Mouse (Mus musculus) small intestine, adult 2 months (tissue): ENCODE data around the gene Vsig2.

Experiments
- CTCF ChIP-seq: fragments of 200-500 bp; IDR thresholded peaks from 2 replicates; pipeline ENCODE4 v1.5.1; 2012; ENCODE audit warnings: low read depth, mild to moderate bottlenecking, control low read depth, inconsistent platforms, low read length, moderate library complexity, mixed read lengths; ENCODE audit not compliant: insufficient replicate concordance, insufficient read length; ENCODE audit errors: extremely low read depth
- POLR2A ChIP-seq: fragments of 200-500 bp; IDR thresholded peaks from 2 replicates; pipeline ENCODE4 v1.6.1; 2012; ENCODE audit warnings: low read depth, mild to moderate bottlenecking, control low read depth, inconsistent platforms, low read length, moderate library complexity

DNA sequence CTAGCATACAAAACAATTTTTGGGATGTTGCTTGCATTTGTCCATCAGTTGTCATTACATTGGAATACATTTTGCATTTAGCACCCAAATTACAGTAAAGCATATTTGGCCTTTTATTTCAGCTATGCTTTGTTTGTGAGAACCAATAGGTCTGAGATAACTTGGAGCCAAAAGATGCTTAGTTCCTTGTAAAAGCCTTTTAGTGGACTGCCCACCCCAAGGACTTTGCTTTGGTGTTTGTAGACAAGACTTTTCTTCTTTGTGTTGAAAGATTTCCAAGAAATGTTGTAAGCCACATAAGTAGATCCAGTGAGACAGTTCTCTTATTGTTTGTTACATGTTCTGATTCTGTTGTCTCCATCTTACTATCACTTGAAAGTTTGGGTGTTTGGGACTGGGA is 42.7 kb upstream of the Vsig2 start:
- TF ChIP-seq CTCF (no peak), POLR2A (no peak)
